Mouse (Mus musculus) ES-Bruce4 (cell line): Measurements from ENCODE around the gene Ifna5.

Experiments used
- CTCF ChIP-seq: IDR thresholded peaks from one replicate; pipeline ENCODE4 v1.8.1; 2011; ENCODE audit warnings: low read depth, low read length
- EP300 ChIP-seq: IDR thresholded peaks from 2 replicates; pipeline ENCODE4 v1.6.1; 2011; ENCODE audit warnings: low read depth, low read length; ENCODE audit not compliant: insufficient read depth
- POLR2A ChIP-seq: IDR thresholded peaks from one replicate; pipeline ENCODE4 v1.8.1; 2011; ENCODE audit warnings: low read length; ENCODE audit not compliant: insufficient read depth

DNA sequence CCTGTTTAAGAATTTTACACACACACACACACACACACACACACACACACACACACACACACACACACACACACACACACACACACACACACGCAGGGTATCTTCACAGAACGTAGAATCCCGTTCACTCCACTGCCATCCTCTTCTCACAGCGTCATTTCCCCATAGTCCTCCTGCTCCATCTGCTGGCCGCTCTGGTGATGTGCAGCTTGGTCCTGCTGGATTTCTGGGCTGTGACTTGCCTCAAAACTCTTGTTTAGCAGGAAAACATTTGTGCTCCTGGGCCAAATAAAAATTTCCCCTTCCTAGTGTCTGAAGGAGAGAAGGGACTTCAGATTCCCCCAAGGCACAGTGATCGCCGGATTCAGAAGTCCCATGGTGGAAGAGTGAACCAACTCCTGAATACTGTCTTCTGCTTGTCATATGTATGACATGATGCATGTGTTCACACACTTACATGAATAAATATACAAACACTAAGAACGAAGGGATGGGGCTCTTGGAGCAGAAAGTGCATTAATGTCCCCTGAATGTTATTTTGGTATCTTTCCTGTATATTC, 32.1 kb downstream of the Ifna5 start:
- TF ChIP-seq CTCF, result peak; percentile 97
- TF ChIP-seq POLR2A, result no peak
- TF ChIP-seq EP300, result no peak
